In genomic region chr16:93368824-93369765, GRCm38 (mm10) we compare ENCODE assay signal across 8 mouse cellular contexts.
DNase-seq lines count a peak whose midpoint lies in the region; ATAC-seq lines count a peak whose summit lies in the region.
"Had no signal": no experiment of that assay in that cellular context is flagged by ENCODE, and none has a peak within 500 bp of the region (broad histone marks: within the 10 kb centered on the region; RNA-seq: fewer than 3 reads in every experiment).

No protein-coding gene starts in this region.

- H3K4me3 ChIP-seq in embryonic facial prominence, embryonic 15.5 days (replicated peaks), result no peak overlapping the region
- H3K4me3 ChIP-seq in intestine, embryonic 16.5 days (ENCODE audit: low read length), result no peak overlapping the region; the same call in none of the 2 replicates
- H3K4me3 ChIP-seq: erythroblast, embryonic 14.5 days had no signal

- no peak overlapping the region for H3K9ac ChIP-seq in embryonic facial prominence, embryonic 15.5 days
- H3K9ac ChIP-seq in intestine, embryonic 16.5 days (ENCODE audit: low read depth, low read length), result peak overlapping the region; percentile 4; the same call in 1 of the 2 replicates

- peak overlapping the region; percentile 13 for H3K4me2 ChIP-seq in embryonic facial prominence, embryonic 15.5 days (replicated peaks)
- 0 out of 2 replicates have a peak overlapping the region, but pooled peaks have one; percentile 10 for H3K4me2 ChIP-seq in intestine, embryonic 16.5 days (ENCODE audit: low read depth, low read length)

- H3K4me1 ChIP-seq in embryonic facial prominence, embryonic 15.5 days, result peaks cover 21% of the 10 kb centered on the region
- H3K4me1 ChIP-seq in intestine, embryonic 16.5 days (ENCODE audit: control insufficient read depth, insufficient read depth, low read length), result peaks cover 30% of the 10 kb centered on the region

- H3K9me3 ChIP-seq in embryonic facial prominence, embryonic 15.5 days (replicated peaks), result no peaks in the 10 kb centered on the region
- no peaks in the 10 kb centered on the region for H3K9me3 ChIP-seq in intestine, embryonic 16.5 days (ENCODE audit: control insufficient read depth, low read length)

- 23% methylated on average over 21 of the region's 21 CpGs for WGBS in embryonic facial prominence, embryonic 15.5 days
- WGBS in intestine, embryonic 16.5 days, result 58% methylated on average over 21 of the region's 21 CpGs

- no peaks in the 10 kb centered on the region for H3K36me3 ChIP-seq in embryonic facial prominence, embryonic 15.5 days
- no peaks in the 10 kb centered on the region for H3K36me3 ChIP-seq in intestine, embryonic 16.5 days (ENCODE audit: control insufficient read depth, insufficient read depth, low read length)

- peak overlapping the region; percentile 39 for H3K27ac ChIP-seq in embryonic facial prominence, embryonic 15.5 days (replicated peaks)
- H3K27ac ChIP-seq in intestine, embryonic 16.5 days (ENCODE audit: low read length), result peak overlapping the region; percentile 29; the same call in 1 of the 2 replicates

- no peaks in the 10 kb centered on the region for H3K27me3 ChIP-seq in embryonic facial prominence, embryonic 15.5 days
- no peaks in the 10 kb centered on the region for H3K27me3 ChIP-seq in intestine, embryonic 16.5 days (replicated peaks; ENCODE audit: control insufficient read depth, insufficient read depth, low read length)

- peak; percentile 40 to 45 for DNase-seq in left cerebral cortex, adult 18-20 months (ENCODE audit: low spot score in 2 of 2)
- DNase-seq in left cerebral cortex, adult 11 months (ENCODE audit: low spot score), result no peak
- peak; percentile 46 for DNase-seq in right cerebral cortex, postnatal 14 days
- no peak for DNase-seq in thymus, postnatal 10 days (ENCODE audit: low spot score in 2 of 2)
- no peak for DNase-seq in embryo, embryonic 10 days (ENCODE audit: low spot score)

- ATAC-seq in embryonic facial prominence, embryonic 15.5 days (ENCODE audit: insufficient number of reproducible peaks, low FRiP score, low TSS enrichment, low read depth), result peak; percentile 76
- no peak for ATAC-seq in intestine, embryonic 16.5 days

Comparison
In these comparisons a context has a peak if more than half of its experiments do, and no peak if none do; other contexts are left out.
1. DNase-seq: peak in left cerebral cortex, adult 18-20 months (2 of 2) and right cerebral cortex, postnatal 14 days (single experiment); none in left cerebral cortex, adult 11 months (single experiment), thymus, postnatal 10 days (0 of 2) and embryo, embryonic 10 days (single experiment).